Mouse (Mus musculus) liver, postnatal 0 days (tissue): ENCODE measurements around the gene Lrrc51.

ENCODE experiments used
- CTCF ChIP-seq: sonication (generic); IDR thresholded peaks from 2 replicates; pipeline ENCODE4 v1.5.1; 2016; ENCODE audit warnings: antibody characterized with exemption, low read depth
- EP300 ChIP-seq: IDR thresholded peaks from 2 replicates; pipeline ENCODE4 v1.6.1; 2016; ENCODE audit warnings: antibody characterized with exemption, low read depth, mild to moderate bottlenecking

GRCm38 (mm10) chr7:101900331-101901097, 33.2 kb downstream of the Lrrc51 start:
- TF ChIP-seq CTCF = no peak
- TF ChIP-seq EP300 = no peak
